Comparison of ENCODE assay signal across 9 mouse cellular contexts in the genomic region with DNA sequence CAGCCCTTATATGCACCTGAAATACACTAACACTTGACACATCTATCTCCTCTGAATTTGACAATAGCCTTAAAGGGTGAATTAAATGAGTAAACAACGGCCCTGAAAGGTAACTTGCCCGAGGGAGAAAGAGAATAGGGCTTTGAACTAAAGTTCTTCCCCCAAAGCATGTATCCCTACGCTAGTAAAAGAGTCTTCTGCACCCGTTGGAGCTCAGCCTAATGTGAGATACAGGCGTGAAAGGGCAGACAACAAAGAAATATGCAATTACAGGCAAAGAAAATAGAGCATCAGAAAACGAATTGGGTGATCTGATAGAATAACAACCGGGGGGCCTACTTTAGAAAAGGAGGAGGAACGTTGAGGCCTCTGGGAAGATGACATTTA. TPM values are rescaled to one million over a fixed set of nuclear protein-coding genes. Genes with fewer than 3 reads are reported as not detected.
DNase-seq lines count a peak whose midpoint lies in the region; ATAC-seq lines count a peak whose summit lies in the region.
"Had no signal": no experiment of that assay in that cellular context is flagged by ENCODE, and none has a peak within 500 bp of the region (broad histone marks: within the 10 kb centered on the region; RNA-seq: fewer than 3 reads in every experiment).

No protein-coding gene starts in this region.

- no peak for DNase-seq in heart, adult 8-10 months (ENCODE audit: low spot score)
- DNase-seq in MEL-GATA-1-ER (ENCODE audit: extremely low read depth, low read depth): peak; percentile 30
- no peak for DNase-seq in hindbrain, embryonic 10.5 days (ENCODE audit: low spot score)
- DNase-seq in frontal cortex, postnatal 10 days (ENCODE audit: low spot score in 2 of 2): no peak
- no peak for DNase-seq in gastrocnemius, adult 8-10 months (ENCODE audit: low spot score in 2 of 2)
- DNase-seq in urinary bladder, postnatal 4 days (ENCODE audit: low spot score in 2 of 2): no peak

- H3K9me3 ChIP-seq in heart, embryonic 15.5 days (replicated peaks): no peaks in the 10 kb centered on the region
- no peaks in the 10 kb centered on the region for H3K9me3 ChIP-seq in hindbrain, embryonic 10.5 days
- no peaks in the 10 kb centered on the region for H3K9me3 ChIP-seq in midbrain, embryonic 12.5 days

- peak overlapping the region; percentile 98 for H3K9ac ChIP-seq in heart, embryonic 15.5 days
- peak overlapping the region; percentile 96 for H3K9ac ChIP-seq in midbrain, embryonic 12.5 days (replicated peaks)

- H3K4me2 ChIP-seq in heart, embryonic 15.5 days: peak overlapping the region; percentile 70
- H3K4me2 ChIP-seq in midbrain, embryonic 12.5 days (replicated peaks): peak overlapping the region; percentile 83

- no peak for ATAC-seq in heart, embryonic 15.5 days (replicated peaks; ENCODE audit: insufficient number of reproducible peaks, insufficient read depth, low FRiP score, low read depth)
- no peak for ATAC-seq in midbrain, embryonic 12.5 days (ENCODE audit: low FRiP score, low read depth)

- no peaks in the 10 kb centered on the region for H3K27me3 ChIP-seq in heart, embryonic 15.5 days
- H3K27me3 ChIP-seq in hindbrain, embryonic 10.5 days (ENCODE audit: insufficient read depth, poor library complexity, severe bottlenecking): no peaks in the 10 kb centered on the region
- H3K27me3 ChIP-seq in midbrain, embryonic 12.5 days: no peaks in the 10 kb centered on the region

- WGBS in heart, embryonic 15.5 days: 3% methylated on average over 8 of the region's 8 CpGs
- WGBS in hindbrain, embryonic 10.5 days: 7% methylated on average over 8 of the region's 8 CpGs
- WGBS in midbrain, embryonic 12.5 days: 9% methylated on average over 8 of the region's 8 CpGs

- peak overlapping the region; percentile 89 for H3K27ac ChIP-seq in heart, embryonic 15.5 days
- H3K27ac ChIP-seq in hindbrain, embryonic 10.5 days: peak overlapping the region; percentile 94
- peak overlapping the region; percentile 92 for H3K27ac ChIP-seq in midbrain, embryonic 12.5 days (replicated peaks)

- no peaks in the 10 kb centered on the region for H3K36me3 ChIP-seq in heart, embryonic 15.5 days
- H3K36me3 ChIP-seq in hindbrain, embryonic 10.5 days: peaks cover 16% of the 10 kb centered on the region
- no peaks in the 10 kb centered on the region for H3K36me3 ChIP-seq in midbrain, embryonic 12.5 days

- peaks cover 23% of the 10 kb centered on the region for H3K4me1 ChIP-seq in heart, embryonic 15.5 days (replicated peaks)
- H3K4me1 ChIP-seq in hindbrain, embryonic 10.5 days (replicated peaks): peaks cover 24% of the 10 kb centered on the region
- H3K4me1 ChIP-seq in midbrain, embryonic 12.5 days: peaks cover 22% of the 10 kb centered on the region

- peak overlapping the region; percentile 89 for H3K4me3 ChIP-seq in heart, embryonic 15.5 days
- peak overlapping the region; percentile 88 for H3K4me3 ChIP-seq in hindbrain, embryonic 10.5 days
- peak overlapping the region; percentile 99 for H3K4me3 ChIP-seq in midbrain, embryonic 12.5 days

RNA-seq across cellular contexts. Expression of a gene that starts 0.9 kb away (rescaled TPM):
- 83.0 and 101 TPM in 2 replicates for polyA plus RNA-seq in heart, embryonic 15.5 days (2015; fragmentation: Nextera tagmentation; extraction: Ambion mirVana)
- total RNA-seq in heart, adult 8-10 months (2022): 10 to 100 TPM; 85.4 to 95.8 (median 88.4) TPM
- 133 and 160 TPM in 2 replicates for polyA plus RNA-seq in hindbrain, embryonic 10.5 days (2016; fragmentation: Nextera tagmentation; extraction: Ambion mirVana)
- polyA plus RNA-seq in midbrain, embryonic 12.5 days (2016; fragmentation: Nextera tagmentation; extraction: Ambion mirVana): 179 and 181 TPM in 2 replicates
- total RNA-seq in gastrocnemius, adult 8-10 months (2022): 100 to 1,000 TPM in 3 of 4 experiments, 10 to 100 TPM in 1; 95.4 to 104 (median 101) TPM

RNA-seq across cellular contexts. Expression of a gene that starts 37.9 kb away (rescaled TPM):
- 20.3 and 29.3 TPM in 2 replicates for polyA plus RNA-seq in heart, embryonic 15.5 days (2015; fragmentation: Nextera tagmentation; extraction: Ambion mirVana)
- total RNA-seq in heart, adult 8-10 months (2022): 1 to 10 TPM; 5.7 to 7.8 (median 6.4) TPM
- 33.7 and 41.1 TPM in 2 replicates for polyA plus RNA-seq in hindbrain, embryonic 10.5 days (2016; fragmentation: Nextera tagmentation; extraction: Ambion mirVana)
- 37.1 and 37.6 TPM in 2 replicates for polyA plus RNA-seq in midbrain, embryonic 12.5 days (2016; fragmentation: Nextera tagmentation; extraction: Ambion mirVana)
- 1 to 10 TPM; 3.1 to 4.5 (median 3.8) TPM for total RNA-seq in gastrocnemius, adult 8-10 months (2022)

RNA-seq across cellular contexts. Expression of a gene that starts 44.3 kb away (rescaled TPM):
- polyA plus RNA-seq in heart, embryonic 15.5 days (2015; fragmentation: Nextera tagmentation; extraction: Ambion mirVana): not detected in 2 replicates
- total RNA-seq in heart, adult 8-10 months (2022): not detected
- polyA plus RNA-seq in hindbrain, embryonic 10.5 days (2016; fragmentation: Nextera tagmentation; extraction: Ambion mirVana): not detected in 2 replicates
- not detected in 2 replicates for polyA plus RNA-seq in midbrain, embryonic 12.5 days (2016; fragmentation: Nextera tagmentation; extraction: Ambion mirVana)
- not detected for total RNA-seq in gastrocnemius, adult 8-10 months (2022)
- total RNA-seq: hematopoietic stem cell, adult 5-6 weeks had no signal

RNA-seq across cellular contexts. Expression of a gene that starts 59.6 kb away (rescaled TPM):
- 8.0 and 8.3 TPM in 2 replicates for polyA plus RNA-seq in heart, embryonic 15.5 days (2015; fragmentation: Nextera tagmentation; extraction: Ambion mirVana)
- total RNA-seq in heart, adult 8-10 months (2022): 1 to 10 TPM; 1.9 to 2.8 (median 2.3) TPM
- polyA plus RNA-seq in hindbrain, embryonic 10.5 days (2016; fragmentation: Nextera tagmentation; extraction: Ambion mirVana): 1.5 and 1.7 TPM in 2 replicates
- 3.1 and 3.7 TPM in 2 replicates for polyA plus RNA-seq in midbrain, embryonic 12.5 days (2016; fragmentation: Nextera tagmentation; extraction: Ambion mirVana)
- 10 to 100 TPM in 1 of 4 experiments, 1 to 10 TPM in 3; 5.1 to 10.2 (median 7.5) TPM for total RNA-seq in gastrocnemius, adult 8-10 months (2022)
